Mouse (Mus musculus) urinary bladder, postnatal 4 days (tissue): ENCODE measurements around the gene Lgals1.

Source experiments
- DNase-seq, 2 experiments: peaks; one replicate each; pipeline ENCODE4 v3.0.0; 2021 to 2022; ENCODE audit warnings: low spot score in 2 of 2

Lgals1 gene

GRCm38 (mm10) chr15:78937963-78938362, 11.4 kb downstream of the Lgals1 start:
- DNase-seq: no peak

- no peak for DNase-seq
Measured at GRCm38 (mm10) chr15:78940325-78940724, 13.8 kb downstream of the Lgals1 start.

- DNase-seq: peak; percentile 67 to 86
Measured at GRCm38 (mm10) chr15:78942663-78943062, 16.1 kb downstream of the Lgals1 start.

- DNase-seq: no peak
Measured at GRCm38 (mm10) chr15:78946232-78946631, 19.7 kb downstream of the Lgals1 start.

DNA sequence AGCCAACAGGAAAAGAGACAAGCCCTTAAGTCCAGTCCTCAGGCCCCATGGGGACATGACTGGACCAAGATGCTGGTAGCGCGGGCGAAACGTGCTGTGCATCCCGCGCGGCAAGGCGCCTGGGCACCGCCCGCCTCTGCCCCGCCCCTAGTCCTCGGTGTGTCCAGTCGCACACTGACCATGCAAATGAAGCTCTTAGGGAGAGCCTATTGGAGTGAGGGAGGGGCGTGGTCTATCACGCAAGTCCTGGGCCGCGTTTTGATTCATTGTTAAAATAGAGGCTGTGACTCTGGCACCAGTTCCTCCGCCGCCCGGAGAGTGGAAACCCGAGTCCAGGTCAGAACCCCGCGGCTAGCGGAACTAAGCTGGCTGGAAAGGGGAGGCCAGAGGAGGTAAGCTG, 21.1 kb downstream of the Lgals1 start, which contains the start of gene Triobp:
Gene Triobp, plus strand, starts transcription at position 68 of the 400 bp plus-strand sequence.
- peak; percentile 75 to 84 for DNase-seq

DNA sequence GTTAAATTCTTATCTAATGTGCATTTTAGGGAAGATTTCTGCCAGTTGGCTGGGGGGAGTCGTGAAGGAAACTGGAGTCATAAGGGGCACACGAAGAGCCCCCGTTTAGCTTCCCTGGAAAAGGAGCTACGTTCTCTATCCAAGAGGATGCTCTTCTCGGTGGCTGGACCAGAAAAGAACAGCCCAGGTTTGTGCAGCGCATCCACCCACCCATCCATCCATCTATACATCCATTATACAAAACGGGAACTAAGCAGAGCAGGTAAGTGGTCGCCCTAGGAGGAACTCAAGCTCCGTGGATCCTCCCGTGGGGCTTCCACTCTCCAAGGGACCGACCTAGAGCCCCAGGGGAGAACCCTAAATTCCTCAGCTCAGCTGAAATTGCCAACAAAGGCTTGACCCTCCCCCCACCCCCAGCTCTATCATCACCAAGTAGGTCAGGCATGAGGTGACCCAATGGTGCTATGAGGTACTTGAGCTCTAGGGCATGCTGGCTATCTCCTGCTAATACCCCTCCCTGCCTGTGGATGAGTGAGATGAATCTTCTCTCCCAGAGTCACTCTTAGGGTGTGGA, 21.7 kb downstream of the Lgals1 start:
- no peak for DNase-seq

- no peak for DNase-seq
Measured at GRCm38 (mm10) chr15:78948883-78949282, 22.4 kb downstream of the Lgals1 start.

DNA sequence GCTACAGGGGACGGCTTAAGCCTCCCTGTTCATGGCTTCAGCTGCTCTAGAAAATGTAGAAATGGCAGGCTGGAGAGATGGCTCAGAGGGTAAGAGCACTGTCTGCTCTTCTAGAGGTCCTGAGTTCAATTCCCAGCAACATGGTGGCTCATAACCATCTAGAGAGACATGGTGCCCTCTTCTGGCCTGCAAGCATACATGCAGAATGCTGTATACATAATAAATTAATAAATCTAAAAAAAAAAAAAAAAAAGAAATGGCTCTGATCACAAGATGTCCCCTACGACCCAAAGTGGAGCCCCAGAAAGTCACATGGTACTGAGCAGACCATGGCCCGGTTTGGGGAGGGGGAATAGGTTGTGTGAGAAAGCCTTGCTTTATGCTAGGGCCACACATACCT, 29.1 kb downstream of the Lgals1 start:
- no peak for DNase-seq

GRCm38 (mm10) chr15:78956351-78956750, 29.8 kb downstream of the Lgals1 start:
- DNase-seq: no peak

DNA sequence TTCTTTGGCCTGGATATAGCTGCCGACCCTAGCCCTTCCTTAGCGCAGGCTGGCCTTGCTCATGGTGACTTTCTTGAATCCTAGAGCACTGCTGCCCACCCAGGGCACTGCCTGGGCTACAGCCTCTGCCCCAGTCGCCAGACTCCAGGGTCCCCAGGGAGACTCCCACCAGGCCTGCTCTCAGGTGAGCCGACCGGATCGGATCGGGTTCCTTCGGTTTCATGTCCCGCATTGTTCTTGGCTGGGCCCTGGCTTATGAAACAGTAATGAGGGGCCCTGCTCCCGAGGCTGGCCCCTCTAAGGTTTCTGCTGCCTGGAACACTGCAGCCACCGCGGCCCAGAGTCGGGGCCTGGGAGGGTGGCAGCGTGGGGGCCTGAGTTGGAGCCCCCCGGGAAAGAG, 30.5 kb downstream of the Lgals1 start:
- DNase-seq: no peak

- DNase-seq: no peak
Measured at GRCm38 (mm10) chr15:78959537-78959936, 33.0 kb downstream of the Lgals1 start.

DNA sequence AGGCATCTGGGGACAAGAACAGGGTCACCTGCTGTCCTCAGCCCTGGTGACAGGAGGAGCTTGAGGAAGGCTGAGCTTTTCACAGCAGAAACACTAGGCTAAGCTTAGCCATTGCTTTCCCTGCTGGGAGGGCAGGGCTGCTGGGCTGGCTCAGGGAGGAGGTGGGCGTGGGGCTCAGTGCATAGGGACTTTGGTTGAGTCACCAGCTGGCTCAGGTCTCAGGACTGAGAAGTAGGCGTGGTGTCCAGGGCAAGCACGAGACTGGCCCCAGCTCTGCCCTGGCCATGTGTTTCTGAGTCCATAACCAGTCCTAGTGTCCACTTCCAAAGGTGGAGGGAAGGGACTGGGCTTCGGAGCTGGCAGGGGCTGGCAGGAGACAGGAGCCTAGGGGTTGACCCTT, 33.6 kb downstream of the Lgals1 start:
- peak; percentile 60 to 76 for DNase-seq

DNA sequence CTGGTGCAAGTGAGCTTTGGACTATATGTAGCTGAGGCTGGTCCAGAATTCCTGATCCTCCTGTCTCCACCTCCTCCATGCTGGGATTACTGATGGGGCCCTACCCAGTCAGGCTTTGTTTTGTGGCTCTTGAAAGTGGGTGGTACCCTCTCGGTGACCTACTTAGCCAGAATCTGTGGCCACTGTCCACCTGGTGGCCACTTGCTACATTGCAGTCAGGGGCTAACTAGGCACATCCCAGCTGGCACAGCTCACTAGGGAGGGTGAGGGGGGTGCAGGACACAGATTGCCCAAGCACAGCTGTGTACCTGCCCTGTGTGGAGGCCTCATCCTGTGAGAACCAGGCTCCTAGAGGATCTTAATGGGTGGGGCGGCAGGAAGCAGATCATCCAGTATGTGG, 36.4 kb downstream of the Lgals1 start:
- peak; percentile 60 to 73 for DNase-seq

DNA sequence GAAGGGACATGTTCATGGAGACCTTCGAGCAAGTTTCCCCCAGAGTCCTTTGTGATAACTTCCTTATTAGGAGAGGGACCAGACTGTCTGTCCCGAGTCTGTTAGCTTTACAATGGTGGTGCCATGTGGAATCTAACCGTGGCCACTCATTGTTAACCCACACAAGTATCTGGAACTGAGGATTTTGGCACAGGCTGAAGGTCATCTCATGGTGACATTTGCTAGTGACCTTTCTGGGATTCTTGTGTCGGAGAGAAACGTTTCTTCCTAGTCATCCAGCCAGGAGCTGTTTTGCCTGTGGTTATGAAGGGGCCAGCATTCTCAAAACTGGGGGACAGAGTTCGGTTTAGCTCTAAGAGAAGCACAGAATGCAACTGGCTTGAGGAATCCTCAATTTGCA, 45.1 kb downstream of the Lgals1 start:
- DNase-seq: no peak

DNA sequence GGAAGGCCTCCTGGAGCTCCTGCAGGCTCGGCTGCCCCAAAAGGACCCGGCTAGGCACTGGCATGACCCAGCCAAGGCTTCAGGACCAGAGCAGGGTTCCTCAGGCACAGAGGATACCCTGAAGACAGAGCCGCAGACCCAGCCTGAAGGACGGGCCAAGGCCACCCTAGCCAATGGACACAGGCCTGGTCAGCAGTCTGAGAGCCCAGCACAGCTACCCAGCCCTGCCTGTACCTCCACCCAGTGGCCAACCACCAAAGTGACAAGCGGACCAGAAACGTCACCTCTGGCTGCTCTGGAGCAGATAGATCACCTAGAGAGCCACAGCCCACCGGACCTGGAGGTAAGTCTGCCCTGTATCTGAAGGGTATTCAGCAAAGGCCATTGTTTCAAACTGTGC, 47.4 kb downstream of the Lgals1 start:
- DNase-seq: no peak

- DNase-seq: no peak
Measured at GRCm38 (mm10) chr15:78977676-78978159, 51.2 kb downstream of the Lgals1 start.

DNA sequence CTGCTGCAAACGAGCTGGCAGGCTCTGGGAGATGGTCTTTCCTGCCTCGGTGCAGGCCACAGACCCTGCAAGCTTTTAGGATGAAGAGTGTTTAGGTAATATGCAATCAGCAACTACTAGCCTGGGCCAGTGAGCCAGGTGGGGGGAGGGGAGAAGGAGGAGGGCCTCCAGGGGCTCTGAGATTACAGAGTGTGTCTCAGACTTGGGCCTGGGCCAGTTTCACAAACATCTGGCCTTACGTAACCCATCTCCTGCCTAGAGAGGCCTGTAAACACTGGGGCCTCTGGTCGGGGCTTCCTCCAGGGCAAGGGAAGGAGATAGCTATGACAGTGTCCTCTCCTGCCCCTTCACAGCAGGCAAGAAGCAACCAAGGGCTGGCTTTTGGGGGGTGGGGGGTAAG, 52.4 kb downstream of the Lgals1 start:
- DNase-seq: peak; percentile 78 to 89
